Mouse (Mus musculus) c-Kit-positive CD71-negative TER-119-negative erythroid progenitor cells, embryonic 14.5 days (primary cell): Measurements from ENCODE around the gene Vash2.

Experiments used
- DNase-seq: peaks from one replicate; pipeline ENCODE4 v3.0.0-alpha.2; 2013; ENCODE audit warnings: low read depth

The Vash2 gene

GRCm38 (mm10) chr1:190976887-190977573 lies 2.1 kb downstream of the Vash2 start:
- DNase-seq = no peak

GRCm38 (mm10) chr1:190974833-190975232 lies 4.3 kb downstream of the Vash2 start:
- no peak for DNase-seq

GRCm38 (mm10) chr1:190974191-190974590 lies 4.9 kb downstream of the Vash2 start:
- no peak for DNase-seq

- no peak for DNase-seq
These were observed 6.4 kb downstream of the Vash2 start for GRCm38 (mm10) chr1:190972612-190973192.

- no peak for DNase-seq
These were observed 7.1 kb downstream of the Vash2 start for GRCm38 (mm10) chr1:190971708-190972610.

- DNase-seq = no peak
These were observed 11.1 kb downstream of the Vash2 start for GRCm38 (mm10) chr1:190968010-190968409.

- DNase-seq = no peak
These were observed 13.9 kb downstream of the Vash2 start for GRCm38 (mm10) chr1:190964992-190965780.

GRCm38 (mm10) chr1:190962760-190963159 lies 16.3 kb downstream of the Vash2 start:
- no peak for DNase-seq

GRCm38 (mm10) chr1:190958821-190959220 lies 20.3 kb downstream of the Vash2 start:
- no peak for DNase-seq

- no peak for DNase-seq
These were observed 26.1 kb downstream of the Vash2 start for GRCm38 (mm10) chr1:190953009-190953408.

GRCm38 (mm10) chr1:190951014-190951413 lies 28.1 kb downstream of the Vash2 start:
- no peak for DNase-seq

GRCm38 (mm10) chr1:190948846-190949245 lies 30.2 kb downstream of the Vash2 start:
- DNase-seq = no peak

GRCm38 (mm10) chr1:190948439-190948838 lies 30.7 kb downstream of the Vash2 start:
- no peak for DNase-seq

GRCm38 (mm10) chr1:190947986-190948385 lies 31.1 kb downstream of the Vash2 start:
- no peak for DNase-seq

- no peak for DNase-seq
These were observed 34.9 kb downstream of the Vash2 start for GRCm38 (mm10) chr1:190944109-190944760.

GRCm38 (mm10) chr1:190939803-190940202 lies 39.3 kb downstream of the Vash2 start:
- DNase-seq = no peak

- DNase-seq = no peak
These were observed 48.9 kb downstream of the Vash2 start for GRCm38 (mm10) chr1:190930181-190930580.

- DNase-seq = no peak
These were observed 49.9 kb downstream of the Vash2 start for GRCm38 (mm10) chr1:190929010-190929695.

- peak; percentile 98 for DNase-seq
These were observed 50.6 kb downstream of the Vash2 start for GRCm38 (mm10) chr1:190928370-190929009.

- no peak for DNase-seq
These were observed 51.2 kb downstream of the Vash2 start for GRCm38 (mm10) chr1:190927751-190928369.
